Mouse (Mus musculus) midbrain, postnatal 0 days (tissue): Measurements from ENCODE around the gene Plk1. TPM values are rescaled to one million over a fixed set of nuclear protein-coding genes. Genes with fewer than 3 reads are reported as not detected.

Experiments
- ATAC-seq: fragments of 200-750 bp; cut with Nextera tagmentation; 2 replicates; pipeline ENCODE4 v1.8.0; 2017; ENCODE audit warnings: moderate number of reproducible peaks, mild to moderate bottlenecking, moderate TSS enrichment, moderate library complexity; ENCODE audit not compliant: low FRiP score
- DNase-seq: peaks from one replicate; pipeline ENCODE4 v3.0.0-alpha.2; 2015; ENCODE audit warnings: low spot score
- H3K27ac ChIP-seq: fragments of 300-500 bp; sonication (generic); 2 replicates; pipeline ENCODE4 v1.5.1; 2014; ENCODE audit warnings: low read depth, mild to moderate bottlenecking, low read length, mixed read lengths
- H3K27me3 ChIP-seq: fragments of 300-500 bp; sonication (generic); 2 replicates; pipeline ENCODE4 v1.6.1; 2014; ENCODE audit warnings: low read length, control low read depth, mixed read lengths; ENCODE audit not compliant: insufficient read depth
- H3K36me3 ChIP-seq: fragments of 300-500 bp; sonication (generic); 2 replicates; pipeline ENCODE4 v1.6.1; 2014; ENCODE audit warnings: low read length, control low read depth, mixed read lengths; ENCODE audit not compliant: insufficient read depth
- H3K4me1 ChIP-seq: fragments of 300-500 bp; sonication (generic); 2 replicates; pipeline ENCODE4 v1.6.1; 2014; ENCODE audit warnings: mild to moderate bottlenecking, control low read depth, antibody characterized with exemption, low read length, mixed read lengths; ENCODE audit not compliant: insufficient read depth
- H3K4me2 ChIP-seq: fragments of 300-500 bp; sonication (generic); 2 replicates; pipeline ENCODE4 v1.6.1; 2014; ENCODE audit warnings: low read depth, mild to moderate bottlenecking, low read length, mixed read lengths; ENCODE audit not compliant: poor library complexity, severe bottlenecking
- H3K4me3 ChIP-seq: fragments of 300-500 bp; sonication (generic); 2 replicates; pipeline ENCODE4 v1.5.1; 2014; ENCODE audit warnings: low read depth, mild to moderate bottlenecking, low read length, moderate library complexity
- H3K9ac ChIP-seq: fragments of 300-500 bp; sonication (generic); replicated peaks from 2 replicates; pipeline ENCODE4 v1.6.1; 2014; ENCODE audit warnings: mild to moderate bottlenecking, low read length, moderate library complexity, mixed read lengths; ENCODE audit not compliant: poor library complexity, severe bottlenecking
- H3K9me3 ChIP-seq: fragments of 300-500 bp; sonication (generic); 2 replicates; pipeline ENCODE4 v1.6.1; 2016; ENCODE audit warnings: low read length, control low read depth
- CTCF ChIP-seq: IDR thresholded peaks from 2 replicates; pipeline ENCODE4 v1.5.1; 2016; ENCODE audit warnings: antibody characterized with exemption, mild to moderate bottlenecking
- WGBS: fragments of 180-500 bp; shearing (Covaris S2); extraction: QIAGEN DNeasy Blood & Tissue Kit; methylation state at CpG from one replicate; pipeline ENCODE4 v1.1.7; 2014; 5-methylcytosine and 5-hydroxymethylcytosine counted together
- polyA plus RNA-seq: library from polyadenylated mRNA; unstranded; fragments of >200 nt; fragmentation: Nextera tagmentation; extraction: Ambion mirVana; gene quantifications from 2 replicates; pipeline ENCODE4 v1.2.1, GENCODE M21; 2015
- total RNA-seq: library from RNA; depleted of rRNA; stranded (reverse); fragments of >200 nt; gene quantifications from 2 replicates; pipeline ENCODE4 v1.2.3, GENCODE M21; 2014; rRNA removed

Plk1 gene
- total and polyA plus RNA-seq, 2 experiments from 2014 or later: 6.3 to 6.6 TPM

GRCm38 (mm10) chr7:122208276-122209021 lies 49.2 kb downstream of the Plk1 start:
- DNase-seq: no peak
- H3K4me2 ChIP-seq: no peak overlapping the region
- H3K9ac ChIP-seq: no peak overlapping the region
- no peak overlapping the region for H3K27ac ChIP-seq
- ATAC-seq: no peak
- H3K4me1 ChIP-seq: no peaks in the 10 kb centered on the region
- H3K9me3 ChIP-seq: no peaks in the 10 kb centered on the region
- WGBS: 48% methylated on average over 7 of the region's 7 CpGs
- no peaks in the 10 kb centered on the region for H3K36me3 ChIP-seq
- H3K27me3 ChIP-seq: no peaks in the 10 kb centered on the region
- H3K4me3 ChIP-seq: no peak overlapping the region
- no peak for TF ChIP-seq CTCF

DNA sequence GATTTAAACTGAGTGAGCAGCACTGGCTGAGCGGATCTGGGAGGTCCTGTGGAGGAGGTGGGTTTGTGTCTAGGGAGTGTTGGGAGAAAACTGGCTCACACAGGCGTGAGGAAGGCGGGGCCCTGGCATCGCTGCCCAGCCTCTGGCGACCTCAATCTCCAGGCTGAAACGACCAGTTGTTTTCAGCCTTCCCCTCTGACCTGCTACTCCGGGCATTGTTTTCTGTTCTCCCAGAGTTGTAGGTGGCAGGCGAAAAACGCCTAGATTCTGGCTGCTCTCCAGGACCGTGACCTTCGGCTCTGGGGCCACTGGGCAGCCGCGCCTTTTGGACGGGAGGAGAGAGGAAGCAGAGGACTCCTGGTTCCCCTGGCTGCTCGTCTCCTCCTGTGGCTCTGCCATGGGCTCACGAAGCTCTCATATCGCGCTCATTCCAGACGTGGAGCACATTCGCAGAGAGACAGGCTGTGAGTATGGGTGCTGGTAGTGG lies 60.1 kb downstream of the Plk1 start, which contains the start of gene Chp2:
Gene Chp2 (plus strand): TSS at position 182 of the 487 bp plus-strand sequence.
- peak within 1 kb of the TSS; percentile 31 for H3K4me2 ChIP-seq
- ATAC-seq (no peak), DNase-seq (no peak)
- H3K4me1 ChIP-seq: no peaks in the 10 kb centered on the region
- TF ChIP-seq CTCF: no peak
- H3K4me3 ChIP-seq: peak within 1 kb of the TSS; percentile 4; the same call in 1 of the 2 replicates
- no peak within 1 kb of the TSS for H3K27ac ChIP-seq
- no peaks in the 10 kb centered on the region for H3K36me3 ChIP-seq
- no peak within 1 kb of the TSS for H3K9ac ChIP-seq
- H3K27me3 ChIP-seq: no peaks in the 10 kb centered on the region
- H3K9me3 ChIP-seq: no peaks in the 10 kb centered on the region
- WGBS: 28% methylated on average over 20 of the region's 20 CpGs

Other genes with a start within 250 kb of the Plk1 start
- 34.9 and 41.3 TPM in 2 replicates for gene Cog7, start 177.7 kb upstream of the Plk1 start, total RNA-seq
- 22.4 and 27.4 TPM in 2 replicates for gene Cog7, start 177.7 kb upstream of the Plk1 start, polyA plus RNA-seq
- gene Gga2, start 138.2 kb upstream of the Plk1 start, total RNA-seq: 25.4 and 27.2 TPM in 2 replicates
- 20.1 and 22.2 TPM in 2 replicates for gene Gga2, start 138.2 kb upstream of the Plk1 start, polyA plus RNA-seq
- 124 and 137 TPM in 2 replicates for gene Ubfd1, start 92.3 kb upstream of the Plk1 start, total RNA-seq
- 63.2 and 69.0 TPM in 2 replicates for gene Ubfd1, start 92.3 kb upstream of the Plk1 start, polyA plus RNA-seq
- gene Ears2, start 92.2 kb upstream of the Plk1 start, total RNA-seq: 14.0 and 15.3 TPM in 2 replicates
- gene Ears2, start 92.2 kb upstream of the Plk1 start, polyA plus RNA-seq: 7.2 and 7.5 TPM in 2 replicates
- gene Ndufab1, start 57.6 kb upstream of the Plk1 start, total RNA-seq: 43.0 and 67.9 TPM in 2 replicates
- gene Ndufab1, start 57.6 kb upstream of the Plk1 start, polyA plus RNA-seq: 711 and 727 TPM in 2 replicates
- gene Palb2, start 26.5 kb upstream of the Plk1 start, total RNA-seq: 1.5 and 4.0 TPM in 2 replicates
- 2.1 and 2.5 TPM in 2 replicates for gene Palb2, start 26.5 kb upstream of the Plk1 start, polyA plus RNA-seq
- gene Dctn5, start 26.4 kb upstream of the Plk1 start, total RNA-seq: 106 TPM in 2 replicates
- gene Dctn5, start 26.4 kb upstream of the Plk1 start, polyA plus RNA-seq: 144 and 169 TPM in 2 replicates
- 2.4 and 3.6 TPM in 2 replicates for gene Ern2, start 26.8 kb downstream of the Plk1 start, total RNA-seq
- 2.0 and 2.6 TPM in 2 replicates for gene Ern2, start 26.8 kb downstream of the Plk1 start, polyA plus RNA-seq
- 0.38 and 0.99 TPM in 2 replicates for gene Chp2, start 60.1 kb downstream of the Plk1 start, total RNA-seq
- gene Chp2, start 60.1 kb downstream of the Plk1 start, polyA plus RNA-seq: 0.99 and 1.3 TPM in 2 replicates
- 307 and 308 TPM in 2 replicates for gene Prkcb, start 129.3 kb downstream of the Plk1 start, total RNA-seq
- 184 and 196 TPM in 2 replicates for gene Prkcb, start 129.3 kb downstream of the Plk1 start, polyA plus RNA-seq